Mouse (Mus musculus): ENCODE measurements around the gene Stx7. TPM values are rescaled to one million over a fixed set of nuclear protein-coding genes. Genes with fewer than 3 reads are reported as not detected.

The Stx7 gene
- total and polyA plus RNA-seq, 3 experiments = 92.8 to 176 (median 102) TPM

DNA sequence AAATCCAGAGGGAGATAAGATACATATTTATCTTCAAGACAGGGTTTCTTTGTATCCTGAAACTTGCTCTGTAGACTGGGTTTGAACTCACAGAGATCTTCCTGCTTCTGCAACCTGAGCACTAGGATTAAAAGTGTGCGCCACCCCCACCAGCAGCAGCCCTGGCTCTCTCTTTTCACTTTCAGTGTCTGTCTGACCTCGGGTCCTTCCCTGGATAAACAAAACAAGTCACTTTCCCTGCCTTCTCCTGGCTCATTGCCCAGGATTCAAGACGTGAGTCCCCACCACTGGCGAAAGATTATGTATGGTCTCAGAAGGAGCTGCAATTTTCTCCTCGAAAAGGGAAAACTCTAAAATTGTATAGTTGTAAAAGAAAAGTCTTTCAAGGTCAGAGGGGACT lies 10.5 kb downstream of the Stx7 start:
- Histone ChIP-seq H3K4me2 (ENCODE audit: insufficient read depth, low read depth, poor library complexity, severe bottlenecking) (peak overlapping the region; percentile 95), H3K79me2 (replicated peaks; ENCODE audit: control insufficient read depth, extremely low read depth, insufficient read depth, poor library complexity, severe bottlenecking) (peaks cover 28% of the 10 kb centered on the region), H3K9ac (ENCODE audit: insufficient read depth, low read depth) (peak overlapping the region; percentile 39; the same call in 1 of the 2 replicates), H3K27me3 (replicated peaks) (no peaks in the 10 kb centered on the region), H3K4me3 (replicated peaks in 1 of 3; ENCODE audit: low read depth in 2 of 3, low read length in 2 of 3, poor library complexity in 1 of 3) (no peak overlapping the region), H3K36me3 (replicated peaks in 1 of 2; ENCODE audit: control insufficient read depth in 1 of 2, insufficient read depth in 1 of 2, low read length in 1 of 2) (peaks cover 27 to 42% of the 10 kb centered on the region in 2 experiments), H3K9me3 (replicated peaks; ENCODE audit: low read length) (peaks cover 2% of the 10 kb centered on the region), H3K27ac (ENCODE audit: insufficient read depth, low read depth) (peak overlapping the region; percentile 100), H3K4me1 (ENCODE audit: control insufficient read depth in 1 of 2, insufficient read depth in 2 of 2) (peaks cover 15 to 79% of the 10 kb centered on the region in 2 experiments)
- TF ChIP-seq IRF4 (IDR thresholded peaks at IDR 0.05; ENCODE audit: low read depth, low read length) = 0 out of 2 replicates have a peak, but pooled peaks have one; percentile 23
- TF ChIP-seq PAX5 (IDR thresholded peaks at IDR 0.05; ENCODE audit: low read length) = no peak
- TF ChIP-seq BHLHE40 (IDR thresholded peaks at IDR 0.05; ENCODE audit: low read depth, low read length) = peak; percentile 44
- TF ChIP-seq NELFE (IDR thresholded peaks at IDR 0.05; ENCODE audit: low read depth, low read length) = no peak
- TF ChIP-seq JUND (conservative IDR thresholded peaks at IDR 0.05; ENCODE audit: low read depth, low read length) = no peak
- TF ChIP-seq ZC3H11A (IDR thresholded peaks at IDR 0.05; ENCODE audit: low read depth, low read length) = no peak
- dilution Hi-C loops (cut with MboI; ENCODE audit: extremely low pct_ligation_motif_present, extremely low pct_unique_long_range_greater_than_20kb, low sequenced_read_pairs) = no loop called here
- in situ Hi-C loops (cut with MboI; ENCODE audit: low pct_ligation_motif_present, low pct_unique_long_range_greater_than_20kb, low sequenced_read_pairs) = no loop called here
- no peak for DNase-seq (ENCODE audit: extremely low read depth)

DNA sequence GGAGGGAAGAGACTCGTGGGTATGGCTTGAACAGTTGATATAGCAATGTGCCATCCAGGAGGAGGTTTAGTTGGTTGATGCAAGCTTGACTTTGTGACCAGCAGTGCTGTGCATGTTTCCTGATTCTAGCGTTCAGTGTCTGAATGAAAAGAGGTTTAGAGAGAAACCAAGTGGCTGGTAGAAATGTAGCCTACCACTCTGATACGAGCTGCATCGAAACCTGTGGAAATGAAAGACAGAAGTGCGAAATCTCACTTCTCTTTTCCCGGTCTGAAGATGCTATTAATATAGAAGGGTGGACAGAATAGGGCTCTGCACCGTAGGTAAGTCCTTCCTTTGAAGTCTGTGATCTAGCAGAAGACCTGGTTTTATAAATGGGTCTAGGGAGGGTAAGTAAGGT lies 11.2 kb downstream of the Stx7 start:
- Histone ChIP-seq H3K79me2 (replicated peaks; ENCODE audit: control insufficient read depth, extremely low read depth, insufficient read depth, poor library complexity, severe bottlenecking) (peaks cover 30% of the 10 kb centered on the region), H3K27ac (ENCODE audit: insufficient read depth, low read depth) (peak overlapping the region; percentile 100), H3K4me1 (ENCODE audit: control insufficient read depth in 1 of 2, insufficient read depth in 2 of 2) (peaks cover 20 to 82% of the 10 kb centered on the region in 2 experiments), H3K9me3 (replicated peaks; ENCODE audit: low read length) (peaks cover 2% of the 10 kb centered on the region), H3K27me3 (replicated peaks) (no peaks in the 10 kb centered on the region), H3K9ac (ENCODE audit: insufficient read depth, low read depth) (peak overlapping the region; percentile 39), H3K36me3 (replicated peaks in 1 of 2; ENCODE audit: control insufficient read depth in 1 of 2, insufficient read depth in 1 of 2, low read length in 1 of 2) (peaks cover 24 to 37% of the 10 kb centered on the region in 2 experiments), H3K4me2 (ENCODE audit: insufficient read depth, low read depth, poor library complexity, severe bottlenecking) (peak overlapping the region; percentile 95), H3K4me3 (replicated peaks in 1 of 3; ENCODE audit: low read depth in 2 of 3, low read length in 2 of 3, poor library complexity in 1 of 3) (peak overlapping the region in 2 of 3 experiments; percentile 11 to 44)
- DNase-seq (ENCODE audit: extremely low read depth) = peak; percentile 72
- in situ Hi-C loops (cut with MboI; ENCODE audit: low pct_ligation_motif_present, low pct_unique_long_range_greater_than_20kb, low sequenced_read_pairs) (no loop called here), dilution Hi-C loops (cut with MboI; ENCODE audit: extremely low pct_ligation_motif_present, extremely low pct_unique_long_range_greater_than_20kb, low sequenced_read_pairs) (no loop called here)
- TF ChIP-seq NRF1 (IDR thresholded peaks at IDR 0.05; ENCODE audit: low read depth, low read length) (no peak), IRF4 (IDR thresholded peaks at IDR 0.05; ENCODE audit: low read depth, low read length) (peak; percentile 99), ELF1 (IDR thresholded peaks at IDR 0.05; ENCODE audit: low read depth, low read length) (no peak), MAZ (IDR thresholded peaks at IDR 0.05; ENCODE audit: low read depth, low read length) (peak; percentile 83), EP300 (IDR thresholded peaks at IDR 0.05; ENCODE audit: low read length) (peak; percentile 99), JUND (conservative IDR thresholded peaks at IDR 0.05; ENCODE audit: low read depth, low read length) (peak; percentile 49; the same call in 1 of the 2 replicates), USF2 (conservative IDR thresholded peaks at IDR 0.05; ENCODE audit: low read depth, low read length) (no peak), MXI1 (IDR thresholded peaks at IDR 0.05; ENCODE audit: low read depth, low read length) (no peak; the same call in 1 of the 2 replicates), ETS1 (conservative IDR thresholded peaks at IDR 0.05; ENCODE audit: low read depth, low read length) (peak; percentile 83), RCOR1 (conservative IDR thresholded peaks at IDR 0.05; ENCODE audit: low read depth, low read length) (peak; percentile 96), PAX5 (IDR thresholded peaks at IDR 0.05; ENCODE audit: low read length) (no peak), CHD2 (IDR thresholded peaks at IDR 0.05; ENCODE audit: low read length) (peak; percentile 85), RAD21 (IDR thresholded peaks at IDR 0.05; ENCODE audit: low read depth, low read length) (no peak; the same call in 1 of the 2 replicates), MAFK (IDR thresholded peaks at IDR 0.05; ENCODE audit: insufficient replicate concordance, low read length) (0 out of 2 replicates have a peak, but pooled peaks have one; percentile 27), USF1 (IDR thresholded peaks at IDR 0.05; ENCODE audit: low read depth, low read length) (no peak), ZMIZ1 (IDR thresholded peaks at IDR 0.05; ENCODE audit: low read depth, low read length) (0 out of 2 replicates have a peak, but pooled peaks have one; percentile 47), TCF12 (IDR thresholded peaks at IDR 0.05; ENCODE audit: low read depth, low read length) (peak; percentile 79), SIN3A (IDR thresholded peaks at IDR 0.05; ENCODE audit: low read length) (no peak; the same call in 1 of the 2 replicates), GABPA (IDR thresholded peaks at IDR 0.05; ENCODE audit: insufficient replicate concordance, low read depth, low read length) (no peak), JUN (IDR thresholded peaks at IDR 0.05; ENCODE audit: insufficient read depth, low read depth, low read length) (peak; percentile 44), CTCF (conservative IDR thresholded peaks at IDR 0.05 in 1 of 2, IDR thresholded peaks at IDR 0.05 in 1 of 2; ENCODE audit: low read depth in 2 of 2, low read length in 2 of 2) (no peak), UBTF (IDR thresholded peaks at IDR 0.05; ENCODE audit: low read depth, low read length) (no peak), BHLHE40 (IDR thresholded peaks at IDR 0.05; ENCODE audit: low read depth, low read length) (peak; percentile 79), MAX (IDR thresholded peaks at IDR 0.05; ENCODE audit: low read length) (peak; percentile 45; the same call in 1 of the 2 replicates), KAT2A (IDR thresholded peaks at IDR 0.05; ENCODE audit: insufficient replicate concordance, low read length) (no peak), MEF2A (IDR thresholded peaks at IDR 0.05; ENCODE audit: borderline replicate concordance, low read depth, low read length) (peak; percentile 98), CHD1 (IDR thresholded peaks at IDR 0.05; ENCODE audit: low read depth, low read length) (no peak), POLR2A (IDR thresholded peaks at IDR 0.05; ENCODE audit: low read depth, low read length) (0 out of 2 replicates have a peak, but pooled peaks have one; percentile 26), ZKSCAN1 (IDR thresholded peaks at IDR 0.05; ENCODE audit: borderline replicate concordance, low read depth, low read length) (no peak), NELFE (IDR thresholded peaks at IDR 0.05; ENCODE audit: low read depth, low read length) (no peak)

Data from CH12.LX (cell line).